In the genomic region with DNA sequence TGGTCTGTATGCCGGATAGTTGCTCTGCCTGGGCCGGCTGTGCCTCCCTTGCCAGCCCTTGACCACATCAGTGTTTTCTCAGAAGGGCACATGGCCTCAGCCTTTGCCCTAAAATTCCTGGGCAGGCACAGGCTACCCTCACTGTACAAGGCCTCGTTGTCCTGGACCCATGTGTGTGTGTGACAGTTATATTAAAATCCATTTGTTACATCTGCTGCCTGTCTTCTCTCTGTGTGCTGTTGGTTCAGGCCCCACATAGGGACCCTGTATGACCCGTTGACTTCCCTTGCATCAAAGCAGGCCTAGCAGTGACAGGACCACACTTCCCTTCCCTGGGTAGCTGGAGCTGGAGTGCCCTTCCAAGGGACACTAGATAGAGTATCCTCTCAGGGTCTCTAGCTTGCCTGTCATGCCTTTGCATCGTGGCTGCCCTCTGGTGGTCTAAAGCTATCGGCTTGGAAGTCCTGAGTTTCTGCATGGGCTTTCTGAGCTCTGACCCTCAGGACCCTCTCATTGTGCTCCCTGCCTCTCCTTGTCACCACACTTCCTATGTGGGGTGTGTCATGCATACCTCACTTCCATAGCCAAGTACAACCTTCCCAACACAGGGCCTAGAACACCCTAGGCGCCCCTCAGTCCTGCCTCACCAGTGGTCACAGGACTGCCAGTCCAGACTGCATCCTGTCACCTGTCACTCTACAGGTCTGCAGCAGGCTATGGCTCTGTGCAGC, we compare ENCODE assay signal across 10 mouse cellular contexts. TPM values are rescaled to one million over a fixed set of nuclear protein-coding genes. Genes with fewer than 3 reads are reported as not detected.
DNase-seq lines count a peak whose midpoint lies in the region; ATAC-seq lines count a peak whose summit lies in the region.
"Had no signal": no experiment of that assay in that cellular context is flagged by ENCODE, and none has a peak within 500 bp of the region (broad histone marks: within the 10 kb centered on the region; RNA-seq: fewer than 3 reads in every experiment).

No protein-coding gene starts in this region.

- no peaks in the 10 kb centered on the region for H3K9me3 ChIP-seq in heart, embryonic 10.5 days
- no peaks in the 10 kb centered on the region for H3K9me3 ChIP-seq in hindbrain, embryonic 12.5 days (replicated peaks)

- H3K4me2 ChIP-seq in hindbrain, embryonic 12.5 days (replicated peaks), result no peak overlapping the region

- peaks cover 6% of the 10 kb centered on the region for H3K4me1 ChIP-seq in heart, embryonic 10.5 days
- no peaks in the 10 kb centered on the region for H3K4me1 ChIP-seq in hindbrain, embryonic 12.5 days

- peak; percentile 81 for DNase-seq in heart, embryonic 10.5 days (ENCODE audit: low spot score)
- no peak for DNase-seq in heart, adult 8-10 months (ENCODE audit: low spot score)
- DNase-seq in B cell, adult 2 months, result peak; percentile 65 to 66
- peak; percentile 51 to 77 for DNase-seq in spleen, postnatal 4 days (ENCODE audit: low spot score in 2 of 2)

- H3K27me3 ChIP-seq in heart, embryonic 10.5 days (ENCODE audit: insufficient read depth, poor library complexity, severe bottlenecking), result no peaks in the 10 kb centered on the region
- H3K27me3 ChIP-seq in hindbrain, embryonic 12.5 days, result no peaks in the 10 kb centered on the region

- no peak overlapping the region for H3K4me3 ChIP-seq in heart, embryonic 10.5 days
- H3K4me3 ChIP-seq in hindbrain, embryonic 12.5 days, result no peak overlapping the region

- peaks cover 41% of the 10 kb centered on the region for H3K36me3 ChIP-seq in heart, embryonic 10.5 days
- H3K36me3 ChIP-seq in hindbrain, embryonic 12.5 days, result peaks cover 37% of the 10 kb centered on the region

- peak; percentile 60 for ATAC-seq in common myeloid progenitor, adult 5-6 weeks (replicated peaks; ENCODE audit: low read depth, poor library complexity, severe bottlenecking)
- ATAC-seq in hindbrain, embryonic 12.5 days (ENCODE audit: low FRiP score), result peak; percentile 26; the same call in 1 of the 2 replicates
- peak; percentile 43; the same call in 1 of the 2 replicates for ATAC-seq in megakaryocyte, adult 5-6 weeks (ENCODE audit: poor library complexity, severe bottlenecking)
- ATAC-seq in erythroblast, adult 5-6 weeks (replicated peaks; ENCODE audit: low FRiP score, poor library complexity, severe bottlenecking), result no peak

- WGBS in heart, embryonic 10.5 days, result 50% methylated on average over 7 of the region's 7 CpGs
- WGBS in hindbrain, embryonic 12.5 days, result 54% methylated on average over 7 of the region's 7 CpGs

- no peak overlapping the region for H3K27ac ChIP-seq in heart, embryonic 10.5 days
- H3K27ac ChIP-seq in hindbrain, embryonic 12.5 days, result no peak overlapping the region

- no peak overlapping the region for H3K9ac ChIP-seq in hindbrain, embryonic 12.5 days

RNA-seq across cellular contexts. Expression of a gene that starts 17.5 kb away (rescaled TPM):
- 129 and 131 TPM in 2 replicates for polyA plus RNA-seq in heart, embryonic 10.5 days (2016; fragmentation: Nextera tagmentation; extraction: Ambion mirVana)
- 10 to 100 TPM; 42.0 to 48.4 (median 43.4) TPM for total RNA-seq in heart, adult 8-10 months (2022)
- total RNA-seq in common myeloid progenitor, adult 5-6 weeks (2017), result 86.6 and 88.2 TPM in 2 replicates
- 194 and 197 TPM in 2 replicates for polyA plus RNA-seq in hindbrain, embryonic 12.5 days (2016; fragmentation: Nextera tagmentation; extraction: Ambion mirVana)
- 91.5 and 106 TPM in 2 replicates for total RNA-seq in megakaryocyte, adult 5-6 weeks (2015)
- 53.1 and 76.1 TPM in 2 replicates for total RNA-seq in megakaryocyte, adult 5-6 weeks (2017)
- total RNA-seq in erythroblast, adult 5-6 weeks (2015; ENCODE audit: low replicate concordance), result 36.9 and 46.8 TPM in 2 replicates
- 15.7 and 22.7 TPM in 2 replicates for total RNA-seq in erythroblast, adult 5-6 weeks (2017; ENCODE audit: low replicate concordance)

RNA-seq across cellular contexts. Expression of a gene that starts 37.8 kb away (rescaled TPM):
- polyA plus RNA-seq in heart, embryonic 10.5 days (2016; fragmentation: Nextera tagmentation; extraction: Ambion mirVana), result 43.4 and 55.4 TPM in 2 replicates
- total RNA-seq in heart, adult 8-10 months (2022), result 10 to 100 TPM; 18.4 to 23.2 (median 21.9) TPM
- 42.5 and 56.2 TPM in 2 replicates for total RNA-seq in common myeloid progenitor, adult 5-6 weeks (2017)
- 85.6 and 94.3 TPM in 2 replicates for polyA plus RNA-seq in hindbrain, embryonic 12.5 days (2016; fragmentation: Nextera tagmentation; extraction: Ambion mirVana)
- 68.0 and 69.3 TPM in 2 replicates for total RNA-seq in megakaryocyte, adult 5-6 weeks (2015)
- 57.1 and 62.0 TPM in 2 replicates for total RNA-seq in megakaryocyte, adult 5-6 weeks (2017)
- 31.1 and 32.9 TPM in 2 replicates for total RNA-seq in erythroblast, adult 5-6 weeks (2015; ENCODE audit: low replicate concordance)
- 30.3 and 36.4 TPM in 2 replicates for total RNA-seq in erythroblast, adult 5-6 weeks (2017; ENCODE audit: low replicate concordance)

RNA-seq across cellular contexts. Expression of a gene that starts 43.9 kb away (rescaled TPM):
- polyA plus RNA-seq in heart, embryonic 10.5 days (2016; fragmentation: Nextera tagmentation; extraction: Ambion mirVana), result not detected in 2 replicates
- total RNA-seq in heart, adult 8-10 months (2022), result not detected
- total RNA-seq in common myeloid progenitor, adult 5-6 weeks (2017), result not detected in 2 replicates
- not detected in 2 replicates for polyA plus RNA-seq in hindbrain, embryonic 12.5 days (2016; fragmentation: Nextera tagmentation; extraction: Ambion mirVana)
- not detected in 2 replicates for total RNA-seq in megakaryocyte, adult 5-6 weeks (2015)
- not detected in 2 replicates for total RNA-seq in megakaryocyte, adult 5-6 weeks (2017)
- total RNA-seq in erythroblast, adult 5-6 weeks (2015; ENCODE audit: low replicate concordance), result not detected in 2 replicates
- total RNA-seq in erythroblast, adult 5-6 weeks (2017; ENCODE audit: low replicate concordance), result not detected in 2 replicates
- total RNA-seq: neutrophil, adult 5-6 weeks had no signal
- polyA plus RNA-seq: heart, embryonic 16.5 days had no signal

RNA-seq across cellular contexts. Expression of a gene that starts 44.7 kb away (rescaled TPM):
- polyA plus RNA-seq in heart, embryonic 10.5 days (2016; fragmentation: Nextera tagmentation; extraction: Ambion mirVana), result not detected in 2 replicates
- total RNA-seq in heart, adult 8-10 months (2022), result 1 to 10 TPM in 3 of 4 experiments, under 1 TPM in 1; 0.90 to 3.5 (median 2.2) TPM
- total RNA-seq in common myeloid progenitor, adult 5-6 weeks (2017), result not detected in 2 replicates
- polyA plus RNA-seq in hindbrain, embryonic 12.5 days (2016; fragmentation: Nextera tagmentation; extraction: Ambion mirVana), result not detected in 2 replicates
- total RNA-seq in megakaryocyte, adult 5-6 weeks (2015), result 0.21 TPM in 1 of 2 replicates, not detected in the other
- total RNA-seq in megakaryocyte, adult 5-6 weeks (2017), result 0.16 and 0.55 TPM in 2 replicates
- 1.7 TPM in 1 of 2 replicates, not detected in the other for total RNA-seq in erythroblast, adult 5-6 weeks (2015; ENCODE audit: low replicate concordance)
- 1.8 and 5.4 TPM in 2 replicates for total RNA-seq in erythroblast, adult 5-6 weeks (2017; ENCODE audit: low replicate concordance)
- polyA plus RNA-seq: heart, embryonic 16.5 days had no signal

RNA-seq across cellular contexts. Expression of a gene that starts 47.7 kb away (rescaled TPM):
- 19.8 and 23.4 TPM in 2 replicates for polyA plus RNA-seq in heart, embryonic 10.5 days (2016; fragmentation: Nextera tagmentation; extraction: Ambion mirVana)
- total RNA-seq in heart, adult 8-10 months (2022), result 1 to 10 TPM; 5.4 to 8.3 (median 7.5) TPM
- total RNA-seq in common myeloid progenitor, adult 5-6 weeks (2017), result 51.2 and 57.6 TPM in 2 replicates
- 19.1 and 21.2 TPM in 2 replicates for polyA plus RNA-seq in hindbrain, embryonic 12.5 days (2016; fragmentation: Nextera tagmentation; extraction: Ambion mirVana)
- total RNA-seq in megakaryocyte, adult 5-6 weeks (2015), result 40.0 and 43.6 TPM in 2 replicates
- 40.6 and 43.1 TPM in 2 replicates for total RNA-seq in megakaryocyte, adult 5-6 weeks (2017)
- total RNA-seq in erythroblast, adult 5-6 weeks (2015; ENCODE audit: low replicate concordance), result 22.9 and 31.8 TPM in 2 replicates
- 14.9 and 39.9 TPM in 2 replicates for total RNA-seq in erythroblast, adult 5-6 weeks (2017; ENCODE audit: low replicate concordance)
